23 mouse cellular contexts compared by ENCODE assay signal in genomic region chr12:109798846-109799245, GRCm38 (mm10).
DNase-seq lines count a peak whose midpoint lies in the region; ATAC-seq and TF ChIP-seq lines count a peak whose summit lies in the region.
"Had no signal": no experiment of that assay in that cellular context is flagged by ENCODE, and none has a peak within 500 bp of the region (broad histone marks: within the 10 kb centered on the region; RNA-seq: fewer than 3 reads in every experiment).

No protein-coding gene starts in this region.

- ATAC-seq in common myeloid progenitor, adult 5-6 weeks (replicated peaks; ENCODE audit: low read depth, poor library complexity, severe bottlenecking) = peak; percentile 52; the same call in 1 of the 2 replicates
- ATAC-seq: forebrain, embryonic 15.5 days; inflammation-experienced regulatory T-cells, adult 6 months had no signal

- 87% methylated on average over 3 of the region's 3 CpGs for WGBS in cerebellum, adult 2 months

- no peak for TF ChIP-seq CTCF in cerebellum, adult 2 months (IDR thresholded peaks at IDR 0.05; ENCODE audit: borderline replicate concordance, insufficient read depth, low read depth, low read length)

- H3K4me1 ChIP-seq in cerebellum, adult 2 months (ENCODE audit: control insufficient read depth, insufficient read depth, low read length) = no peaks in the 10 kb centered on the region
- H3K4me1 ChIP-seq: embryonic facial prominence, embryonic 10.5 days; forebrain, embryonic 15.5 days; heart, embryonic 13.5 days; hindbrain, embryonic 10.5 days; liver, embryonic 13.5 days; neural tube, embryonic 12.5 days had no signal

- intact Hi-C loops in heart, postnatal 25 days (cut with DNase I) = no loop called here
- intact Hi-C loops in heart, postnatal 10 days (cut with DNase I) = no loop called here
- intact Hi-C loops in left cerebral cortex, postnatal 4 days (cut with DNase I) = no loop called here

- no peak for TF ChIP-seq POLR2A in cerebellum, adult 2 months (IDR thresholded peaks at IDR 0.05; ENCODE audit: borderline replicate concordance, insufficient read depth, low read length)

- no peak overlapping the region for H3K4me3 ChIP-seq in cerebellum, adult 2 months (replicated peaks; ENCODE audit: insufficient read depth, low read depth, low read length)
- H3K4me3 ChIP-seq: embryonic facial prominence, embryonic 10.5 days; erythroblast, embryonic 14.5 days; forebrain, embryonic 15.5 days; heart, embryonic 13.5 days; hindbrain, embryonic 10.5 days; liver, embryonic 13.5 days; neural tube, embryonic 12.5 days had no signal

- no peak overlapping the region for H3K27ac ChIP-seq in cerebellum, adult 2 months (ENCODE audit: insufficient read depth, low read length)
- H3K27ac ChIP-seq: embryonic facial prominence, embryonic 10.5 days; forebrain, embryonic 15.5 days; heart, embryonic 13.5 days; hindbrain, embryonic 10.5 days; liver, embryonic 13.5 days; neural tube, embryonic 12.5 days had no signal

- DNase-seq in heart, postnatal 25 days (ENCODE audit: low spot score) = peak; percentile 2
- no peak for DNase-seq in heart, postnatal 10 days
- DNase-seq in 3T3-L1 (ENCODE audit: low read depth, low spot score) (peak; percentile 94), NIH3T3 (ENCODE audit: low read depth) (peak; percentile 87)
- no peak for DNase-seq in ovary, adult 18-20 months (ENCODE audit: low spot score)
- DNase-seq in left cerebral cortex, postnatal 4 days = no peak
- no peak for DNase-seq in cerebellum, adult 2 months
- DNase-seq: cerebellum, adult 11 months; cerebellum, postnatal 25 days; kidney, adult 9 months; liver, embryonic 13.5 days; lung, postnatal 10 days; right cerebral cortex, postnatal 25 days; thymus, postnatal 25 days had no signal

- no peaks in the 10 kb centered on the region; the same call in 1 of the 2 replicates for H3K27me3 ChIP-seq in cerebellum, adult 2 months (ENCODE audit: control insufficient read depth, insufficient read depth, low read length)
- H3K27me3 ChIP-seq: CH12.LX; forebrain, embryonic 15.5 days; heart, embryonic 13.5 days; liver, embryonic 13.5 days; neural tube, embryonic 12.5 days had no signal

Comparison
In these comparisons a context has a peak if more than half of its experiments do, and no peak if none do; other contexts are left out.
1. DNase-seq: peak in heart, postnatal 25 days (single experiment), 3T3-L1 (single experiment) and NIH3T3 (single experiment); none in heart, postnatal 10 days (0 of 2), ovary, adult 18-20 months (single experiment), left cerebral cortex, postnatal 4 days (single experiment) and cerebellum, adult 2 months (0 of 2).